Mouse (Mus musculus): ENCODE data around the gene Slfn5.

DNA sequence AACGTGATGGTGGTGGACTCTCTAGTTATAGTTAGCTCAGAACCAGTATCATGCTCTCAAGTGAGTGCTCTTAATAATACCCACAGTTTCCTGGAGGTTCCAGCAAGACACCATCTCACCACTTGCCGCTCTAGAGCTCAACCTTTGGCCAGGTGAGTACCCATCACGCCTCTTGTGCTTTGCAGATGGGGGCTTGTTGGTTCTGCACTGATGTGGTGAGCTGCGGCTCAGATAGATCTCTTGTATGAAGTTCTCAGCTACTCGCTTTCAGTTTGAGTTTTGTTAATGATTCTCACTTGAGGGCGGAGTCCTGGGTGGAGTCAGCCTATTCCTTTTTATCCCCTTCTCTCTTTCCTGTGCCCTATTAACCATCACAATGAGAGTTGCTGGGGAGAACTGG is 3.5 kb downstream of the Slfn5 start:
- TF ChIP-seq CTCF (IDR thresholded peaks at IDR 0.05; ENCODE audit: control insufficient read depth, insufficient read depth, insufficient read length) (no peak), USF1 (IDR thresholded peaks at IDR 0.05; ENCODE audit: low read depth) (no peak), CEBPB (IDR thresholded peaks at IDR 0.05; ENCODE audit: low read depth) (no peak), MYOD1 (IDR thresholded peaks at IDR 0.05; ENCODE audit: control insufficient read depth, insufficient read length, low read depth) (no peak), MYOG (IDR thresholded peaks at IDR 0.05; ENCODE audit: control insufficient read depth, extremely low read depth, insufficient read length) (no peak), MAX (IDR thresholded peaks at IDR 0.05) (no peak), FOSL1 (IDR thresholded peaks at IDR 0.05; ENCODE audit: insufficient read depth, low read length, poor library complexity, severe bottlenecking) (no peak)
